Mouse (Mus musculus) stomach, adult 2 months (tissue): ENCODE measurements around the gene Ccdc144b. TPM values are rescaled to one million over a fixed set of nuclear protein-coding genes. Genes with fewer than 3 reads are reported as not detected.

Experiments used
- polyA plus RNA-seq: library from polyadenylated mRNA; depleted of rRNA; stranded (reverse); fragments of >200 nt; gene quantifications from 2 replicates; pipeline ENCODE4 v1.2.3, GENCODE M21; 2012; rRNA removed

The Ccdc144b gene
- not detected in 2 replicates for polyA plus RNA-seq

DNA sequence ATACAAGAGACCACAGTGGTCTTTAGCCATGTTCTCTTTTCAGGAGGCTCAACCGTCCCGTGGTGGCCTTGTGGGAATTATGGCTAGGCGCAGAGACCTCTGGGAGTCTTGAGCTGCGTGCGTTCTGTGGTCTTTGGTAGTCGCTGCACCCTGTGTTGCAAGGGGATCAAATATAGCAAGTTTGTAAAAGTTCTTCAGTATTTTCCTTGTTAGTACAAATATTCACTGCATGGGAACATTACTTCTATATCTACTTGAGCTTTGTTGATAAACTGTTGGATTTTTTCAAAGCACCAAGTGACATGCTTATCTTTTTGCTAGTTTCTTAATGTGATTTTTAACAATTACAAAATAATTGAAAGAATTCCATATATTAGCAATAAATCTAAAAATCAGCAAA is at the start of gene Ccdc144b:
Ccdc144b (minus strand) TSS at position 101 of the 400 bp plus-strand sequence.

DNA sequence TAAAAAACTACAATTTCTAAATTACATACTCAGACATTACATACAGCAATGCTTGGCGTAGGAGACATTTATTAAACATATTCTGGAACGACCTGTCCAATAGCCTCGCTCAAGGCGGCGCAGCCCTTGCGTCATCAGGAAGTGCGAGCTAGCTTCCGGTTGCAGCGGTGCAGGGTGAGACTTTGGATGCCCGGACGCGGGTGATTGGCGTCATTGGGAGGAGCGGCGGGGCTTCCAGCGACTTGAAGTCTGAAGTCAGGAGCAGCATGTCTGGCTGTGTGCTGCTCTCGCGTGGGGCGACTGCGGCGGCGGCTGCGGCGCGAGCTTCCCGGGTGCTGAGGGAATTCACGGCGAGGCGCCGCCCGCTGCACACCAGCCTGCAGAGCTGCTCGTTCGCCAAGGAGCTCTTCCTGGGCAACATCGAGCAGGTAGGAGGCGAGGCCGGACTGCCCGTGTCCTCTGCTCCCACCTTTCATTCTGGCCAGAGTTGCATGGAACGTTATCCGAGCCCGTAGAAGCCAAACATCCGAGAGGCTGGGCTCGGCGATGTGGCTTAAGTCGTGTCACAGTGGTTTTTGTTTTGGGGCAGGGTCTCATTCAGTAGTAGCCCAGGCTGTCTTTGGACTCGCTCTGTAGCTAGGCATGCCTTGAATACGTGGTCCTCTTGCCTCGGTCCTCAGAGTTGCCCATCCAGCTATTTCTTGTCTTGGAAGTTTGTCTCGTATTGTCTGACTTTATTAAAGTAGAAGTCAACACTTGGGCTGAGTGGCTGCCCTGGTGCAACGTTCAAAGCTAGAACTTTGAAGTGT is 12.7 kb upstream of the Ccdc144b start, which contains the start of gene Acad9:
Acad9 (plus strand) TSS at position 137 of the 809 bp plus-strand sequence.

DNA sequence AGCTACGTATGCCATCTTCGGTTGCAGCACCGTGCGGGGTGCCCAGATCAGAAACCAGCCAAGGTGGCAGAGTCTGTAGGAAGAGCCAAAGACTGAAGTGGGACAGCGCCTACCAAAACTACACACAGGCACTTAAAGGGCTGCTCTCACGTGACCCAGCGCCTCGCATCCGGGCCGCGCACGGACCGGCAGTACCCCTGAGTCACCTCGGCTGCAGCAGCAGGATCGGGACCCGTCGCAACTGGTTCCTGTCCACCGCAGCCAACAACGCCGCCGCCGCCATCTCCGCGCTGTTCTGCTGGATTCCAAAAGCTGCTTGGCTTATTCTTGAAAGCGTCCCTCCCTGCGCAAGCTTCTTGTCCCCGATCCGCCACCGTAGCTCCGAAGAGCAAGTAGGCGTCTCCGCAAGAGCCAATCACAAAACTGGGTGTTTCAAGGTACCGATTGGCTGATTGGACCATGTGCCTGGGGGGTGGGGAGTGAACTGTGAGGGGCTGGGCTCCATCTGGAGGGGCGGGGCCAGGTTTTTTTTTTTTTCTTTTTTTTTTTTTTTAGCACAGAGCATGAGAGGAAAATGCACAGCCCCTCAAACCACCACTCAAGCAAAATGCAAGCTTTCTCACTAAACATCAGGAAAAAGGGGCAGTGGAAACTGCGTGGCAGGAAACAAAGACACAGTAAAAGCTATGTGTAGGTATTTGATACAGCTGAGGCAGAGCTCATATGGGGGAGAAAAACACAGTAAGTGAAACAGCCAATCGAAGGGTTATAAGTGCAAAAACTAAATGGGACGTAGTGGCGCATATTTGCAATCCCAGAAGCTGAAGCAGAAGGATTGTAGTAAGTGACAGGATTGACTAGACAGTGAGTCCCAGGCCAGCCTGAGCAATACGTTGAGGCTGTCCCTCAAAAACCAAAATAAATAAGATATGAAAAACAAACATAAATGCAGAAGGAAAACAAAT is 52.8 kb downstream of the Ccdc144b start, which contains the start of gene Mccc1:
Mccc1 (minus strand) TSS at position 404 of the 965 bp plus-strand sequence.

Other genes with a start within 250 kb of the Ccdc144b start
- 0.54 and 0.67 TPM in 2 replicates for gene Dcun1d1, start 116.1 kb downstream of the Ccdc144b start, polyA plus RNA-seq
- gene Mccc1, start 52.9 kb downstream of the Ccdc144b start, polyA plus RNA-seq = 8.4 and 8.7 TPM in 2 replicates
- gene Acad9, start 12.4 kb upstream of the Ccdc144b start, polyA plus RNA-seq = 6.1 and 9.3 TPM in 2 replicates
- 0.08 and 0.30 TPM in 2 replicates for gene D3Ertd254e, start 97.5 kb upstream of the Ccdc144b start, polyA plus RNA-seq
- gene Qrfpr, start 168.8 kb upstream of the Ccdc144b start, polyA plus RNA-seq = not detected in 2 replicates